Mouse (Mus musculus) thymus, adult 2 months (tissue): ENCODE data around the gene Lgals4.

Source experiments
- CTCF ChIP-seq: fragments of 200-500 bp; IDR thresholded peaks from 2 replicates; pipeline ENCODE4 v1.5.1; 2012; ENCODE audit warnings: mild to moderate bottlenecking, control low read depth, low read length, moderate library complexity, borderline replicate concordance; ENCODE audit not compliant: control insufficient read depth, poor library complexity, insufficient read depth; ENCODE audit errors: extremely low read depth
- POLR2A ChIP-seq: fragments of 200-500 bp; IDR thresholded peaks from 2 replicates; pipeline ENCODE4 v1.6.1; 2012; ENCODE audit warnings: mild to moderate bottlenecking, low read length, control low read depth, moderate library complexity; ENCODE audit not compliant: control insufficient read depth, poor library complexity, insufficient read depth; ENCODE audit errors: extremely low read depth

DNA sequence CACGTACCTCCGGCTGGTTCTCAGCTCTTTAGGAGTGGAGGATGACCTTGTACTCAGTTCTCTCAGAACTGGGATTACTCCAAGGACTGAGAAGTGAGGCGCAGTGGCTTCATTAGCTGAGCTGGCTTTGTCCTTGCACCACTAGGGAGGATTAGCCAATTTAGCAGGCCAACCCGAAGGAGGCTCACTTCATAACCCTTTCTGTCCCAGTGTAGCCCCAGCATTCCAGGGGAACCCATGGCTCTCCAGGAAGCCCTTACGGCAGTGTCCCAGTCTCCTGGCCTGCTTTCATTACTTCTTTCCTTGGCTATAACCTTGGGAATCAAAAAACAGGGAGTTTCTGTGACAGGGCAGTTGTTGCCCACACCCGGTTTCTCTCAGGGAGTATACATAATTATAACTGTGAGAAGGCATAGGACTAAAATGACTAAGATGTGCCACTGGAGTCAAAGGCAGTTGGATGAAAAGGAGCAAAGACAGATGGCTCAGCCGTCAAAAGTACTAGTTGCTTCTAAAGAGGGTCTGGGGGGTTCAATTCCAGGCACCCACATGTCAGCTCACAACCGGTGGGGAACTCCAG is 25.9 kb upstream of the Lgals4 start:
- TF ChIP-seq CTCF (no peak), POLR2A (no peak)
